Mouse (Mus musculus): ENCODE results near the gene Ryr1. TPM values are rescaled to one million over a fixed set of nuclear protein-coding genes. Genes with fewer than 3 reads are reported as not detected.

Gene Ryr1
- polyA plus RNA-seq, 1 experiment from 2014 or later: 10.3 TPM

DNA sequence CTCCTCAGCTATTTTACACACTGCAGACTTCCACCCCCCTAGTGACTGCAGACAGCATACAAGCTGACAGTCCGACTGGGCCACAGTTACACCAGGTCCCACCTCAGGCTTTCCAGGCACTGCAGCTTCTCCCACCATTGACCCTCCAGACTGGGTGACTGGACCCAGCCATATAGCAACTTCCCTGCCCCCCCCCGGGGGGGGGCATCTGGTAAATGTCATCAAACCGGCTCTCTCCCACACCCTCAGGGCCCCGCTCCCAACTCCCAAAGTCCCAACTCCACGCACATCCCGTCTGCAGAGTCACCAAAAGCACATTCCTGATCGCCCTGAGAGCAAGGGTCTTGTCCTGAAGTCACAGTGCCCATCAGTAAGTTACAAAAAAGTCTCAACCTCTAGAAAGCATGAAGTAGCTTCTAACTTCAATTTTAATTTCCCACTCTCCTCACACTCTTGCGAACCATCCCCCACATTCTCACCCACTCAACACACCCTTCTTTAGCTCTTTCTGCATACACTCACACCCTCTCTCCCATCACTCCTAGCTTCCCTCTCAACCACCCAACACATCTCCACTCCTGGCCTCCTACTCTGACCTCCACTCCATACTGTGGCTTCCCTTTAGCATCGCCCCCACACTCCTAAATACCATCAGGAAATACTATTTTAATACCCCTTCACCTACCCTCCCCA is 164.5 kb downstream of the Ryr1 start:
- Histone ChIP-seq H3K36me3 (no peaks in the 10 kb centered on the region), H3K27ac (replicated peaks) (0 out of 2 replicates have a peak overlapping the region, but pooled peaks have one; percentile 31), H3K4me2 (peak overlapping the region; percentile 78), H3K9ac (peak overlapping the region; percentile 96), H3K9me3 (no peaks in the 10 kb centered on the region), H3K27me3 (no peaks in the 10 kb centered on the region), H3K4me3 (peak overlapping the region; percentile 92), H3K4me1 (replicated peaks) (peaks cover 46% of the 10 kb centered on the region)
- WGBS: 31% methylated on average over 9 of the region's 9 CpGs
- no peak for ATAC-seq (ENCODE audit: low FRiP score, low read depth)

DNA sequence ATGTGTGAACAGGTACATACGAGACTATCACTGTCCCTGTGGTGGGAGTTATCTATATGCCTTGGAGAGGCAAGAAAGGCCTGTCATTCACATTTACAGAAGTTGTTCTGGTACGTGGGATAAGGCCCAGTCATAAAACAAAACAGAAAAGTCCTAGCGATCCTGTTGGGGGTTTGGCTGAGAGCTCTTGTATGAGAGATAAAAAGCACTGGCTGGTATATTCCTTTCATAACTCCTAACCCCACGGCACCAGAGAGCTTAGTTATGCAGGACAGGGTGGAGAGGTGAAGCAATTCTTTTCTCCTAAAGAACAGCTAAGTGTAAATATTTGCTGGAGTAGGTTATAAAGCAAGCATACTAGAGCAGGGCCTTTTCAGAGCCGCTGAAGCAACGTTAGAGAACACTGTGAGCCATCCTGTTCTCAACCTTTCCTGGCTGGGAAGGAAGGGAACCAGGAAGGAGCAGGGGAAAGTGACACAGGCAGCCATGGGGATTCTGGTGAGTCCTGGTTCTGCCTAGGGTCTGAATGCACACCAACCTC is 165.4 kb downstream of the Ryr1 start:
- Histone ChIP-seq H3K9me3 (no peaks in the 10 kb centered on the region), H3K4me2 (peak overlapping the region; percentile 78), H3K27ac (replicated peaks) (0 out of 2 replicates have a peak overlapping the region, but pooled peaks have one; percentile 37), H3K4me3 (peak overlapping the region; percentile 92), H3K9ac (peak overlapping the region; percentile 96), H3K27me3 (no peaks in the 10 kb centered on the region), H3K4me1 (replicated peaks) (peaks cover 52% of the 10 kb centered on the region), H3K36me3 (no peaks in the 10 kb centered on the region)
- WGBS: 44% methylated on average over 6 of the region's 6 CpGs
- no peak for ATAC-seq (ENCODE audit: low FRiP score, low read depth)

DNA sequence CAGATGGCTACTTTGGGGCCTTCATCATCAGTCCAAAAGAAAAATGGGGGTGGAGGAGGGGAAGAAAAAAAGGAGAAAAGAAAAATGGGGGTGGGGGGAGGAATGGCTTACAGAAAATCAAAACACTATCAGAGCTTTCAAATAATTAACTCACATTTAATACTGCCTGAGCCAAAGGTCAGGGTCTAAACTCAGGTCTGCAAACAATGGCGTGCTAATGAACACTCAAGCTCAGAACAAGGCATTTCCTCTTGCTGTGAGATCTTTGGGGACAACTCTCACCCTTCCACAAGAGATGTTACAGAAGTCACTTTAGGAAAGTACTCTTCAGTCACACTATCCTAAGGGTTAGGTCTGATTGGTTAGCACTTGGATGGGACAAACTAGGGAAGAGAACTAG is 166.2 kb downstream of the Ryr1 start:
- Histone ChIP-seq H3K4me3 (no peak overlapping the region), H3K4me1 (replicated peaks) (peaks cover 56% of the 10 kb centered on the region), H3K36me3 (no peaks in the 10 kb centered on the region), H3K4me2 (peak overlapping the region; percentile 78; the same call in 1 of the 2 replicates), H3K27ac (replicated peaks) (no peak overlapping the region), H3K27me3 (no peaks in the 10 kb centered on the region), H3K9ac (no peak overlapping the region), H3K9me3 (no peaks in the 10 kb centered on the region)
- ATAC-seq (ENCODE audit: low FRiP score, low read depth): no peak
- whole genome bisulfite sequencing: 58% methylated on average over 1 of the region's 1 CpGs

DNA sequence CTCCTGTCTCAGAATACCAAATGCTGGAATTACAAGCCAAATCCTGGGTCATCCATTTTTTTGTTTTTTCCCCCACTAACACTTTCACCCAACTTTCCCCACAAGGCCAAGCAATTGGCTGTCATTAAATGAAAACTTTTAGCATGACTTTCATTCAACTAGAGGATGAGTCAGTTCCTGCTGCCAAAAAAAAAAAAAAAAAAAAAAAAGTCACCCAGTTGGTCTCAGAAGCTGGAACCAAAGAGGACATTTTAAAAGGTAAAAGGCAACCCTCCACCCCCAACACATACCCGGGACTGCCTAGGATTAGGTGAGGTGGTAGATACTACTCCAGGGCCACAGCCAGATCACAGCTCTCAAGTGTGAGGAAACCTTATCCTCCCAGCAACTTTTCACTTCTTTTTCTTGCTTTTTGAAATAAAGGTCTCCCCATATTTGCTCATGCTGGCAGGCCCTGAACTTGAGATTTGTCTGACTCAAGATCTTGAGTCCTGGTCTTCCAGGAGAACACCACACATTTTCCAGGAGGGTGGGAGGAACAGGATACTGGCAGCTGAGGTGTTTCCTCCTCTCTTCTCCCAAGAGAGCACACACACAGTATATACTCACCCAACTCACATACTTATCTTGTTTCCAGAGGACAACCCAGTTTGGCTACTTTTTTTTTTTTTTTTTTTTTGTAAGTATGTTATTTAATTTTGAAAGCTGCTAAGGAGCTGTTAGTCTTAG is 166.8 kb downstream of the Ryr1 start:
- Histone ChIP-seq H3K9ac (no peak overlapping the region), H3K9me3 (no peaks in the 10 kb centered on the region), H3K4me3 (no peak overlapping the region), H3K4me2 (no peak overlapping the region), H3K27me3 (no peaks in the 10 kb centered on the region), H3K27ac (replicated peaks) (no peak overlapping the region), H3K36me3 (no peaks in the 10 kb centered on the region), H3K4me1 (replicated peaks) (peaks cover 62% of the 10 kb centered on the region)
- no peak for ATAC-seq (ENCODE audit: low FRiP score, low read depth)
- WGBS: 68% methylated on average over 1 of the region's 1 CpGs

DNA sequence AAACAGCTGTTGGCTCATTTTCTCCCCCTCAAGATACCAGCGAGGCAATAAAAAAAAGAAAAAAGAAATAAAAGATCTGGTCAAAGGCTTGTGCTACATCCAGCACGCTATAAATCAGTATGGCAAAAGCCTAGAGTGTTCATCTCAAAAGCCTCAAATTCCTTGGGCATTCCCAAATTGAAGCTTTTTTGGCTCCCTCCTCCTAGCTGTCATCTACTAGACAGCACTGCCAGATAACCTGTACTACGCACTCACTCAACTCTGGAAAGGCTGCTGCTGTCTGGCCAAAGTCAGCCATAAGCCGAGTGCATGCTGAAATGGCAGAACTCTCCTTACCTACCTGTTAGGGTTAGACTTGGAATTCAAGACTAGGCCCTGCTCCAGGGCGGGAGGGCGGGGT is 167.7 kb downstream of the Ryr1 start:
- Histone ChIP-seq H3K9me3 (no peaks in the 10 kb centered on the region), H3K36me3 (no peaks in the 10 kb centered on the region), H3K9ac (no peak overlapping the region), H3K4me3 (no peak overlapping the region), H3K4me2 (no peak overlapping the region), H3K27ac (replicated peaks) (no peak overlapping the region), H3K4me1 (replicated peaks) (peaks cover 63% of the 10 kb centered on the region), H3K27me3 (no peaks in the 10 kb centered on the region)
- 87% methylated on average over 6 of the region's 6 CpGs for WGBS
- no peak for ATAC-seq (ENCODE audit: low FRiP score, low read depth)

DNA sequence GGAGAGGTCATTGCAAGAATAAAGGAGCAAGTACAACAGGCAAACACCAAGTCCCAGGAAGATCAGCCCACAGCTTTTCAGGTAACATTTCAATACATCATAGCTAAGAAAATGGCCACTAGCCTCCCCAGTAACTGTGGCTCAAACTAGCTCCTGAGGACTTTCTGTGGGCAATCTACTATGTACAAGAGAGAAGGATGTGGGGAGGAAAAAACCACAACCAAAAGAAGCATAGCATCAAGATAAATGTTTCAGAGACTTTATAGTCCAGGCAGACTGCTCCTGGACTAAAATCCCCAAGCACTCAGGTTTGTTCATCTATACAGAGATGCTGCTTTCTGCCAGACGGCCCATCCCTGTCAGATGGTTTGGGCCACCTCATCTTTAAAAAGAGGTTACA is 168.7 kb downstream of the Ryr1 start:
- 90% methylated on average over 1 of the region's 1 CpGs for WGBS
- no peaks in the 10 kb centered on the region for H3K9me3 ChIP-seq
- H3K4me1 ChIP-seq (replicated peaks): peaks cover 67% of the 10 kb centered on the region
- H3K36me3 ChIP-seq: no peaks in the 10 kb centered on the region
- no peaks in the 10 kb centered on the region for H3K27me3 ChIP-seq
- H3K9ac ChIP-seq: no peak overlapping the region
- no peak overlapping the region for H3K4me2 ChIP-seq
- H3K4me3 ChIP-seq: no peak overlapping the region
- H3K27ac ChIP-seq (replicated peaks): no peak overlapping the region
- ATAC-seq (ENCODE audit: low FRiP score, low read depth): no peak

DNA sequence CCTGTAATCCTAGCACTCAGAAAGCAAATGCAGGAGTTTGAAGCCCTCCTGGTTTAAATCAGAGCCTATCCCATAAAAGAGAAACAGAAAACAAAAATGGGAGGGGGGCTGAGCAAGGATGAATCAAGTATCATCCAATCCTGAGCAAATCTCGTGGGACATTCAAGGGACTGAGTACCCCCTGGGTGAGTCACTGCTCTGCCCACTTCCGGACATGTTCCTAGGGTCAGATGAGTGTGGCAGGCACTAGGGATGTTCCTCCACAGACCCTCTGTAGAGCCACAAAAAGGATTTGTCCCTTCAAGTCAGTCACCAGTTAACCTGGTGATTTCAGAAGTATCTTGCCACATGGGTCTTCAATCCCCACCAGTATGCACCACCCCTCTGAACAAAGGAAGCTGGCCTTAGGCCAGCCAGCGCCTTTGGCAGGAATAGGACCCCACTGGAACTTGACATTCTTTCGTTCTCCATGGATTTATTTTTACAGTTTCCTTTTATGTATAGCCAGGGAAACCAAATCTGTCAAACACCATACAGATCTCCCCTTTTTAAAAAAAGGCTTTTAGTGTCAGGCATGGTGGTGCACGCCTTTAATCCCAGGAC is 169.6 kb downstream of the Ryr1 start:
- Histone ChIP-seq H3K4me3 (no peak overlapping the region), H3K9ac (no peak overlapping the region), H3K4me2 (no peak overlapping the region), H3K9me3 (no peaks in the 10 kb centered on the region), H3K36me3 (no peaks in the 10 kb centered on the region), H3K27me3 (no peaks in the 10 kb centered on the region), H3K27ac (replicated peaks) (peak overlapping the region; percentile 50; the same call in 1 of the 2 replicates), H3K4me1 (replicated peaks) (peaks cover 58% of the 10 kb centered on the region)
- peak; percentile 15; the same call in 1 of the 2 replicates for ATAC-seq (ENCODE audit: low FRiP score, low read depth)
- 41% methylated on average over 5 of the region's 5 CpGs for WGBS

DNA sequence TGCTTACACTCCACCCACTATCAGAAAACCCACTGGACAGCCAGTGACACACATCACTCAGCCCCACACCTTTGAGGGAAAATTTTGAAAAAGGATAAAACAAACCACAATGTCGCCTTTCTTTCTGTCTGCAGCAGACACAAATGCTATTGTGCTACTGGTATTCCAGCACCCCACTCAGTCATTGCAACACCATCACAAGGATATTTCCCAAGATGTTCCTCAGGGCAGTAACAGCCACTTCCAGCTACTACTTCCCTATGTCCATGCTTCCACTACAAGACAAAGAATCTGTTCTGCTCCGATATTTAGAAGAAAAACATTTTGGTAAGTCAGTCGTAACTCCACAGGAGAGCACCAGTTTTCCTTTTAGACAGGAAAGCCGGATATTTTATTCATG is 170.2 kb downstream of the Ryr1 start:
- Histone ChIP-seq H3K27ac (replicated peaks) (0 out of 2 replicates have a peak overlapping the region, but pooled peaks have one; percentile 33), H3K4me2 (no peak overlapping the region), H3K4me3 (no peak overlapping the region), H3K9me3 (no peaks in the 10 kb centered on the region), H3K36me3 (no peaks in the 10 kb centered on the region), H3K27me3 (no peaks in the 10 kb centered on the region), H3K4me1 (replicated peaks) (peaks cover 52% of the 10 kb centered on the region), H3K9ac (no peak overlapping the region)
- ATAC-seq (ENCODE audit: low FRiP score, low read depth): no peak
- 75% methylated on average over 4 of the region's 4 CpGs for WGBS

DNA sequence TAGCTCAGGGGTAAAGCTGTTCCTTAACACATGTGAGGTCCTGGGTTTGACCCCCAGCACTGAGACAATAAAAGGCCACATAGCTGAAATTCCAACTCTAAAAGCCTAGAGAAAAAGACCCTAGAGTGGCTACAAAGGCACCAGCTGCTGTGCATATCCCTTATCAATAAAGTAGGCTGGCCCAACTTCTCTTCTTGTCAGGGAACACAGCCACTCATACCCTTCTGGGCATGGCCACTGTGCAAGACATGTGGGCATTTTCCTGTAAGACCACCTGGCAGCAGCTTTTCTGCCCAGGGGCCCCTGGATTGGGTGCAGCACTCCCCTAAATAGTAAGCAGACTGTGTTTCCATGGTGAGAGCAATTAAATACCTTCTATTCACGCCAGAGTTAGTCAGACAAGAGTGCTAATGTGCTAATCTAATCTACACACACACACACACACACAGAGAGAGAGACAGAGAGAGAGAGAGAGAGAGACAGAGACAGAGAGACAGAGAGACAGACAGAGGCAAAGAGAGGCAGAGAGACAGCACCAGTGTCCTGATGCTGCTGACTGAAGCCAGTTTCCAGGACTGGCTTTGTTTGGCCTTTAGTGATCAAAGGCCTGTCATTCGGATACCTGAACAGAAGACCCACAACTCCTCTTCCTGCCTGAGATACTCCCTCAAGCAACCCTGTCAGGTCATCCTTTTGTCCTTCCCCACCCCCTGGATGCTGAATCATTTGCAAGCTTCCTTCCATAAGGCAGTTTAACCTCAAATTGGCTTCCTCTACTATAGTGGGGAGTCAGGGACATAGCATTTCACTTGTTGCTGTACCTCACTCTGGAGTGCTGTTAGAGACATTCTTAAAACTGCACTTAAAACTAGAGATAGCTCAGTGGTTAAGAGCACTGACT is 171.3 kb downstream of the Ryr1 start:
- peak; percentile 40; the same call in 1 of the 2 replicates for ATAC-seq (ENCODE audit: low FRiP score, low read depth)
- no peak overlapping the region for H3K4me3 ChIP-seq
- H3K27me3 ChIP-seq: no peaks in the 10 kb centered on the region
- H3K4me1 ChIP-seq (replicated peaks): peaks cover 41% of the 10 kb centered on the region
- no peaks in the 10 kb centered on the region for H3K36me3 ChIP-seq
- no peak overlapping the region for H3K4me2 ChIP-seq
- 11% methylated on average over 2 of the region's 2 CpGs for WGBS
- H3K27ac ChIP-seq (replicated peaks): peak overlapping the region; percentile 35
- H3K9ac ChIP-seq: no peak overlapping the region
- H3K9me3 ChIP-seq: no peaks in the 10 kb centered on the region

Data from hindbrain, embryonic 15.5 days (tissue).